Mouse (Mus musculus): Measurements from ENCODE around the gene Sct. TPM values are rescaled to one million over a fixed set of nuclear protein-coding genes. Genes with fewer than 3 reads are reported as not detected.

The Sct gene
- polyA plus RNA-seq, 1 experiment = 0.68 TPM

- H3K27me3 ChIP-seq (ENCODE audit: control insufficient read depth, insufficient read depth, insufficient read length) = peaks cover 23% of the 10 kb centered on the region
- H3K36me3 ChIP-seq (ENCODE audit: control insufficient read depth, insufficient read depth) = no peaks in the 10 kb centered on the region
- no peak overlapping the region for H3ac ChIP-seq (ENCODE audit: control insufficient read depth, insufficient read length)
- no peaks in the 10 kb centered on the region for H3K79me2 ChIP-seq (ENCODE audit: control insufficient read depth, insufficient read depth)
- H3K4me2 ChIP-seq (ENCODE audit: low read depth) = no peak overlapping the region
- H3K4me3 ChIP-seq = no peak overlapping the region
- TF ChIP-seq REST (IDR thresholded peaks at IDR 0.05; ENCODE audit: insufficient read depth, insufficient read length) = no peak
- no peak for TF ChIP-seq MYOD1 (IDR thresholded peaks at IDR 0.05; ENCODE audit: control insufficient read depth in 1 of 3, insufficient read length in 2 of 3, low read depth in 2 of 3)
- no peak for TF ChIP-seq MAX (IDR thresholded peaks at IDR 0.05; ENCODE audit: low read depth)
- peak in 1 of 3 experiments; percentile 62 for TF ChIP-seq MYOG (IDR thresholded peaks at IDR 0.05; ENCODE audit: control insufficient read depth in 1 of 3, insufficient read depth in 1 of 3, insufficient read length in 2 of 3, low read depth in 2 of 3)
- no peak for TF ChIP-seq USF1 (IDR thresholded peaks at IDR 0.05; ENCODE audit: low read depth)
Observed at GRCm38 (mm10) chr7:141293852-141294471, 15.0 kb upstream of the Sct start.

DNA sequence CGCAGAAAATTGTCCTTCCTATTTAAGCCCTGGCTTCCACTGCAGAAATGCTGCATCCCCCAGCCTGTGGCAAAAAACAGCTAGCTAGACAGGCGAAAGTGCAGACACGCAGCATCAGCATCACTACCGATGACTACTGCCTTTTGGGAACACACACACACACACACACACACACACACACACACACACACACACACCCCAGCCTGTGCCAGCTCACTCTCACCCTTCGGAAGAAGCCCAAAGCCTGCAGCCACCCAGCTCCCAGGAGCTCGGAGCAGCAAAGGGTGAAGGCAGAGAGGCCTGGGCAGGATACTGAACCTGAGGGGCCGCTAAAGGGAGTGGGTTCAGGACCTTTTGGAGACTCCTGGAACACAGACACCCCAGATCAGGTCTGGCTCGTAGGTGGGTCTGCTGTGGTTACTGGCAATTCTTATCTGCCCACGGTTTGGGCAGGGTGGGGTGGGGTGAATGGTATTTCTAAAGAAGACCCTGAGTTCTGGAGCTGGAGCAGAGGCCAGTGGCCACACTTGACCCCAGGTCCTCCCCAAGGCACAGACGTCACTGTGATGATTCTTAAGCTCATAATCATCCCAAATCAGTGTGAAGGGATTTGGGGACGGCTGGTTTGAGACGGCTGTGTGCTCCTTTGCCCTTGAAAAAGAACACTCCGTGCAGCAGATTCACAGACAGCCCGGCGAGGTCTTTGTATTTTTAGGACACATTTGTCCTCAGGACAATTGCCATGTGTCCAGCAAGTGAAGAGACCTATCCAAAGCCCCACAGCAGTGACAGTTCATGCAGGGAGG is 13.9 kb upstream of the Sct start:
- no peaks in the 10 kb centered on the region for H3K36me3 ChIP-seq (ENCODE audit: control insufficient read depth, insufficient read depth)
- H3K27me3 ChIP-seq (ENCODE audit: control insufficient read depth, insufficient read depth, insufficient read length) = peaks cover 23% of the 10 kb centered on the region
- no peaks in the 10 kb centered on the region for H3K79me2 ChIP-seq (ENCODE audit: control insufficient read depth, insufficient read depth)
- no peak overlapping the region for H3K4me3 ChIP-seq
- H3ac ChIP-seq (ENCODE audit: control insufficient read depth, insufficient read length) = no peak overlapping the region
- TF ChIP-seq E2F4 (IDR thresholded peaks at IDR 0.05; ENCODE audit: insufficient read depth) (no peak), POLR2A (IDR thresholded peaks at IDR 0.05; ENCODE audit: insufficient read length, low read depth) (no peak), REST (IDR thresholded peaks at IDR 0.05; ENCODE audit: insufficient read depth, insufficient read length) (no peak), TCF12 (IDR thresholded peaks at IDR 0.05; ENCODE audit: insufficient read depth, poor library complexity, severe bottlenecking) (no peak), USF1 (IDR thresholded peaks at IDR 0.05; ENCODE audit: low read depth) (no peak)
- H3K4me2 ChIP-seq (ENCODE audit: low read depth) = no peak overlapping the region

DNA sequence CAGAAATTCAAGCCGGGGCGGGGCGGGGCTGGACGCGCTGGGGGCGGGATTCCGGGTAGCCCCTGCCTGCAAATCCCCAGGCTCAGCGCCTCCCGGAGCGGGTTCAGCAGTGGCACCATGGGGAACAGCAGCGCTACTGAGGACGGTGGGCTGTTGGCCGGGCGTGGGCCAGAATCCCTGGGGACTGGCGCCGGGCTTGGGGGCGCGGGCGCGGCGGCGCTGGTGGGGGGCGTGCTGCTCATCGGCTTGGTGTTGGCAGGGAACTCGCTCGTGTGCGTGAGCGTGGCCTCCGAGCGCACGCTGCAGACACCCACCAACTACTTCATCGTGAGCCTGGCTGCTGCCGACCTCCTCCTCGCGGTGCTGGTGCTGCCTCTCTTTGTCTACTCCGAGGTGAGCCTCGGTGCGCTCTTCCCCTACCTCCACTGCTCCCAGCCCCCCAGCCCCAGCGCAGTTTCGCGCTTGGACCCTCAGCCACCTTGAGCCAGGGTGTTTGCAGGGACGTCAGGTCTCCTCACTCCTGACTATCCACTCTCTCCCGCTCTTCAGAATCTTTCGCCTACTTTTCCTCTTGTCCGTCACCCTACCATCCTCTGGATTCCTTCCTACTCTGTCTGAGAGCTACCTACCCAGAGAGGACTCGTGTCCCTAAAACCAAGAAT is 13.1 kb upstream of the Sct start, which contains the start of gene Drd4:
Gene Drd4 (plus strand): TSS at position 86 of the 662 bp plus-strand sequence.
- no peaks in the 10 kb centered on the region for H3K36me3 ChIP-seq (ENCODE audit: control insufficient read depth, insufficient read depth)
- H3K4me2 ChIP-seq (ENCODE audit: low read depth) = peak within 1 kb of the TSS; percentile 48
- H3K79me2 ChIP-seq (ENCODE audit: control insufficient read depth, insufficient read depth) = no peaks in the 10 kb centered on the region
- no peak within 1 kb of the TSS for H3K4me3 ChIP-seq
- no peak within 1 kb of the TSS for H3ac ChIP-seq (ENCODE audit: control insufficient read depth, insufficient read length)
- peaks cover 23% of the 10 kb centered on the region for H3K27me3 ChIP-seq (ENCODE audit: control insufficient read depth, insufficient read depth, insufficient read length)
- TF ChIP-seq E2F4 (IDR thresholded peaks at IDR 0.05; ENCODE audit: insufficient read depth) = no peak
- no peak for TF ChIP-seq POLR2AphosphoS2 (IDR thresholded peaks at IDR 0.05; ENCODE audit: insufficient read length, low read depth)
- TF ChIP-seq CEBPB (IDR thresholded peaks at IDR 0.05; ENCODE audit: insufficient read depth, poor library complexity, severe bottlenecking) = no peak
- TF ChIP-seq SRF (IDR thresholded peaks at IDR 0.05; ENCODE audit: control insufficient read depth, insufficient read length, low read depth) = no peak

DNA sequence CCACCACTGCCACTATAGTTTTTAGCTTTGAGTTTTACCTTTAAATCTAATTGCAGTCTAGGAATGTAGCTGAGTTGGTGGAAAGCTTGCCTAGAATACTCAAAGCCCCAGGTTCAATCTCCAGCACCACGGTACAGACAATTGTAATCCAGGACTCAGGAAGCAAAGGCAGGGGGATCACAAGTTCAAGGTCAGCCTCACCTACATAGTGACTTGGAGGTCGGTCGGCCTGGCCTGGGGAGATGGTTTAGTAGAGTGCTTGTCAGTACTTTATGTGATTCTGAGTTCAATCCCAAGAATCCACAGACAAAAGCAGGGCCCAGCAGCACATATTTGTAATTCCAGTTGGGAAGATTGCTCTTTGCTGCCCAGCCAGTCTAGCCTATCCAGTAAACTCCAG is 9.1 kb upstream of the Sct start:
- H3K27me3 ChIP-seq (ENCODE audit: control insufficient read depth, insufficient read depth, insufficient read length) = peaks cover 7% of the 10 kb centered on the region
- H3K4me2 ChIP-seq (ENCODE audit: low read depth) = no peak overlapping the region
- TF ChIP-seq POLR2A (IDR thresholded peaks at IDR 0.05; ENCODE audit: insufficient read length, low read depth) = no peak
- H3K79me2 ChIP-seq (ENCODE audit: control insufficient read depth, insufficient read depth) = no peaks in the 10 kb centered on the region
- H3ac ChIP-seq (ENCODE audit: control insufficient read depth, insufficient read length) = no peak overlapping the region
- no peak overlapping the region for H3K4me3 ChIP-seq
- H3K36me3 ChIP-seq (ENCODE audit: control insufficient read depth, insufficient read depth) = no peaks in the 10 kb centered on the region

DNA sequence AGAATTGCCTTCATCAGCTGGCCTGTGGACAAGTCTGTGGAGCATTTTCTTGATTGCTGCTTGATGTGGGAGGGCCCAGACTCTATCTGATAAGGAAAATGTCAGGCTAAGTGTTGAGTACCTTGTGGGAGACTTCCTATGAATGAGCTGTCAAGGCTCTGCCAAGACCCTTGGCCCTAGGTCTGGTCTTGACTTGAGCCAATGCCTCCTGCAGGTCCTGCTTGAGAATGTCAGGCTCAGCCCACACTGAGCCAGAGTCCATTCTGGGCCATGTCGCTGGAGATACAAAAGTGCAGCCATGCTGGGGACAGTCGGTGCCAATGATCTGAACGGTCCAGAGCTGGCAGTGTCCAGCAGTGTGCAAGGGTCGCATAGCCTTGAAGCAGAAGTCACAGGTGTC is 3.8 kb upstream of the Sct start:
- Histone ChIP-seq H3K79me2 (ENCODE audit: control insufficient read depth, insufficient read depth) (no peaks in the 10 kb centered on the region), H3K27me3 (ENCODE audit: control insufficient read depth, insufficient read depth, insufficient read length) (no peaks in the 10 kb centered on the region), H3K4me3 (no peak overlapping the region), H3K36me3 (ENCODE audit: control insufficient read depth, insufficient read depth) (no peaks in the 10 kb centered on the region), H3ac (ENCODE audit: control insufficient read depth, insufficient read length) (no peak overlapping the region), H3K4me2 (ENCODE audit: low read depth) (no peak overlapping the region)
- TF ChIP-seq POLR2AphosphoS2 (IDR thresholded peaks at IDR 0.05; ENCODE audit: insufficient read length, low read depth) = no peak
- TF ChIP-seq MAX (IDR thresholded peaks at IDR 0.05; ENCODE audit: low read depth) = no peak
- no peak for TF ChIP-seq CEBPB (IDR thresholded peaks at IDR 0.05; ENCODE audit: insufficient read depth, poor library complexity, severe bottlenecking)
- no peak for TF ChIP-seq USF1 (IDR thresholded peaks at IDR 0.05; ENCODE audit: low read depth)
- no peak for TF ChIP-seq REST (IDR thresholded peaks at IDR 0.05; ENCODE audit: insufficient read depth, insufficient read length)
- TF ChIP-seq SRF (IDR thresholded peaks at IDR 0.05; ENCODE audit: control insufficient read depth, insufficient read length, low read depth) = no peak

Data from myocyte (in vitro differentiated cells).